Mouse (Mus musculus) lung, postnatal 0 days (tissue): ENCODE results near the gene Dclk1. TPM values are rescaled to one million over a fixed set of nuclear protein-coding genes. Genes with fewer than 3 reads are reported as not detected.

Source experiments
- ATAC-seq: fragments of 200-750 bp; cut with Nextera tagmentation; 2 replicates; pipeline ENCODE4 v1.8.0; 2017; ENCODE audit warnings: moderate library complexity
- DNase-seq: peaks from one replicate; pipeline ENCODE4 v3.0.0-alpha.2; 2016; ENCODE audit warnings: low spot score
- H3K27ac ChIP-seq: fragments of 300-500 bp; sonication (generic); 2 replicates; pipeline ENCODE4 v1.5.1; 2014; ENCODE audit warnings: antibody characterized with exemption, mild to moderate bottlenecking, low read length, mixed read lengths
- H3K27me3 ChIP-seq: fragments of 300-500 bp; sonication (generic); replicated peaks from 2 replicates; pipeline ENCODE4 v1.6.1; 2014; ENCODE audit warnings: low read length, mixed read lengths; ENCODE audit not compliant: insufficient read depth
- H3K36me3 ChIP-seq: fragments of 300-500 bp; sonication (generic); 2 replicates; pipeline ENCODE4 v1.6.1; 2014; ENCODE audit warnings: low read length, mixed read lengths; ENCODE audit not compliant: insufficient read depth
- H3K4me1 ChIP-seq: fragments of 300-500 bp; sonication (generic); 2 replicates; pipeline ENCODE4 v1.6.1; 2014; ENCODE audit warnings: antibody characterized with exemption, low read depth, low read length, mixed read lengths; ENCODE audit not compliant: insufficient read depth
- H3K4me2 ChIP-seq: fragments of 300-500 bp; sonication (generic); replicated peaks from 2 replicates; pipeline ENCODE4 v1.6.1; 2014; ENCODE audit warnings: low read depth, mild to moderate bottlenecking, low read length, moderate library complexity, mixed read lengths
- H3K4me3 ChIP-seq: fragments of 300-500 bp; sonication (generic); 2 replicates; pipeline ENCODE4 v1.5.1; 2014; ENCODE audit warnings: low read depth, low read length
- H3K9ac ChIP-seq: fragments of 300-500 bp; sonication (generic); replicated peaks from 2 replicates; pipeline ENCODE4 v1.6.1; 2014; ENCODE audit warnings: low read depth, mild to moderate bottlenecking
- H3K9me3 ChIP-seq: fragments of 300-500 bp; sonication (generic); 2 replicates; pipeline ENCODE4 v1.6.1; 2016; ENCODE audit warnings: low read length, mixed read lengths
- CTCF ChIP-seq: IDR thresholded peaks from 2 replicates; pipeline ENCODE4 v1.5.1; 2016; ENCODE audit warnings: antibody characterized with exemption, mild to moderate bottlenecking
- EP300 ChIP-seq: IDR thresholded peaks from 2 replicates; pipeline ENCODE4 v1.6.1; 2016; ENCODE audit warnings: antibody characterized with exemption, mild to moderate bottlenecking, control low read depth
- WGBS: fragments of 180-500 bp; shearing (Covaris S2); extraction: QIAGEN DNeasy Blood & Tissue Kit; methylation state at CpG from one replicate; pipeline ENCODE4 v1.1.7; 2014; 5-methylcytosine and 5-hydroxymethylcytosine counted together
- polyA plus RNA-seq: library from polyadenylated mRNA; unstranded; fragments of >200 nt; fragmentation: Nextera tagmentation; extraction: Ambion mirVana; gene quantifications from 2 replicates; pipeline ENCODE4 v1.2.1, GENCODE M21; 2015

Dclk1 gene
- polyA plus RNA-seq, 1 experiment from 2014 or later: 3.1 TPM

GRCm38 (mm10) chr3:55309961-55310360 is 67.8 kb downstream of the Dclk1 start:
- H3K4me2 ChIP-seq: no peak overlapping the region
- ATAC-seq (no peak), DNase-seq (no peak)
- WGBS: 56% methylated on average over 8 of the region's 8 CpGs
- no peak for TF ChIP-seq CTCF
- TF ChIP-seq EP300: no peak
- no peaks in the 10 kb centered on the region for H3K4me1 ChIP-seq
- H3K27ac ChIP-seq: no peak overlapping the region
- H3K4me3 ChIP-seq: no peak overlapping the region
- no peaks in the 10 kb centered on the region for H3K27me3 ChIP-seq
- H3K9me3 ChIP-seq: no peaks in the 10 kb centered on the region
- no peak overlapping the region for H3K9ac ChIP-seq
- no peaks in the 10 kb centered on the region for H3K36me3 ChIP-seq

GRCm38 (mm10) chr3:55315827-55316226 is 73.7 kb downstream of the Dclk1 start:
- Histone ChIP-seq H3K9me3 (no peaks in the 10 kb centered on the region), H3K36me3 (no peaks in the 10 kb centered on the region), H3K4me3 (no peak overlapping the region), H3K4me2 (no peak overlapping the region), H3K4me1 (no peaks in the 10 kb centered on the region), H3K27ac (no peak overlapping the region), H3K27me3 (no peaks in the 10 kb centered on the region), H3K9ac (no peak overlapping the region)
- DNase-seq: no peak
- ATAC-seq: no peak
- WGBS: 77% methylated on average over 8 of the region's 8 CpGs
- TF ChIP-seq CTCF: no peak
- no peak for TF ChIP-seq EP300

GRCm38 (mm10) chr3:55318021-55318420 is 75.9 kb downstream of the Dclk1 start:
- H3K27ac ChIP-seq: no peak overlapping the region
- H3K4me2 ChIP-seq: no peak overlapping the region
- no peaks in the 10 kb centered on the region for H3K9me3 ChIP-seq
- H3K27me3 ChIP-seq: no peaks in the 10 kb centered on the region
- DNase-seq (no peak), ATAC-seq (no peak)
- H3K36me3 ChIP-seq: no peaks in the 10 kb centered on the region
- H3K4me1 ChIP-seq: no peaks in the 10 kb centered on the region
- no peak overlapping the region for H3K9ac ChIP-seq
- no peak overlapping the region for H3K4me3 ChIP-seq
- TF ChIP-seq EP300 (no peak), CTCF (no peak)
- 82% methylated on average over 1 of the region's 1 CpGs for WGBS

GRCm38 (mm10) chr3:55320572-55320971 is 78.4 kb downstream of the Dclk1 start:
- WGBS: 91% methylated on average over 3 of the region's 3 CpGs
- Histone ChIP-seq H3K9me3 (no peaks in the 10 kb centered on the region), H3K27ac (no peak overlapping the region), H3K36me3 (no peaks in the 10 kb centered on the region), H3K27me3 (no peaks in the 10 kb centered on the region), H3K4me2 (no peak overlapping the region), H3K9ac (no peak overlapping the region), H3K4me1 (no peaks in the 10 kb centered on the region), H3K4me3 (no peak overlapping the region)
- no peak for TF ChIP-seq EP300
- no peak for TF ChIP-seq CTCF
- no peak for DNase-seq
- ATAC-seq: no peak

GRCm38 (mm10) chr3:55324029-55324428 is 81.9 kb downstream of the Dclk1 start:
- Histone ChIP-seq H3K4me2 (no peak overlapping the region), H3K4me3 (no peak overlapping the region), H3K4me1 (no peaks in the 10 kb centered on the region), H3K9ac (no peak overlapping the region), H3K27ac (no peak overlapping the region), H3K27me3 (no peaks in the 10 kb centered on the region), H3K36me3 (no peaks in the 10 kb centered on the region), H3K9me3 (no peaks in the 10 kb centered on the region)
- TF ChIP-seq EP300 (no peak), CTCF (no peak)
- no peak for ATAC-seq
- WGBS: 23% methylated on average over 1 of the region's 1 CpGs
- DNase-seq: no peak

- Histone ChIP-seq H3K4me2 (no peak overlapping the region), H3K4me3 (no peak overlapping the region), H3K4me1 (no peaks in the 10 kb centered on the region), H3K27ac (no peak overlapping the region), H3K27me3 (no peaks in the 10 kb centered on the region), H3K9me3 (no peaks in the 10 kb centered on the region), H3K36me3 (no peaks in the 10 kb centered on the region), H3K9ac (no peak overlapping the region)
- WGBS: 88% methylated on average over 4 of the region's 4 CpGs
- ATAC-seq: no peak
- no peak for DNase-seq
- TF ChIP-seq EP300: no peak
- no peak for TF ChIP-seq CTCF
Observed at GRCm38 (mm10) chr3:55330496-55330895, 88.3 kb downstream of the Dclk1 start.

- no peaks in the 10 kb centered on the region for H3K4me1 ChIP-seq
- H3K27me3 ChIP-seq: no peaks in the 10 kb centered on the region
- no peak overlapping the region for H3K4me2 ChIP-seq
- TF ChIP-seq CTCF (no peak), EP300 (no peak)
- no peaks in the 10 kb centered on the region for H3K9me3 ChIP-seq
- ATAC-seq: no peak
- H3K9ac ChIP-seq: no peak overlapping the region
- H3K36me3 ChIP-seq: no peaks in the 10 kb centered on the region
- no peak overlapping the region for H3K4me3 ChIP-seq
- DNase-seq: no peak
- H3K27ac ChIP-seq: no peak overlapping the region
Observed at GRCm38 (mm10) chr3:55331694-55332093, 89.5 kb downstream of the Dclk1 start.
